Mouse (Mus musculus) Patski (cell line): ENCODE measurements around the gene Ncmap. TPM values are rescaled to one million over a fixed set of nuclear protein-coding genes. Genes with fewer than 3 reads are reported as not detected.
"Not testable (repeated sequence)": the region's sequence is repeated elsewhere in the genome, so short reads cannot be mapped to it uniquely, and the experiment has no call there.

Experiments
- ATAC-seq: fragments of 100-300 bp; one replicate; pipeline ENCODE4 v1.8.0; 2021
- CTCF ChIA-PET: fragments of 350-600 bp; sonication (Branson Sonifier 250); formaldehyde crosslinking; loops from one replicate; lab custom pipeline; 2022; ENCODE audit warnings: inconsistent platforms; lab: Charles Lee
- POLR2A ChIA-PET: fragments of 350-600 bp; sonication (Branson Sonifier 250); formaldehyde crosslinking; loops from one replicate; lab custom pipeline; 2022; ENCODE audit warnings: antibody characterized with exemption, inconsistent platforms; lab: Charles Lee
- DNase-seq: peaks from one replicate; pipeline ENCODE4 v3.0.0-alpha.2; 2011; ENCODE audit warnings: low read depth, low spot score
- H3K27me3 ChIP-seq: fragments of 371-371 bp; one replicate; pipeline ENCODE4 v1.5.1; 2021
- CTCF ChIP-seq: fragments of 100-300 bp; IDR thresholded peaks from one replicate; pipeline ENCODE4 v1.5.1; 2021
- in situ Hi-C: fragments of 300-500 bp; cut with MboI; formaldehyde crosslinking; loops from 3 replicates; pipeline ENCODE4 v1.11.1; 2018; ENCODE audit warnings: low pct_unique_long_range_greater_than_20kb, mixed read lengths
- polyA plus RNA-seq: library from polyadenylated mRNA; unstranded; gene quantifications from one replicate; pipeline ENCODE4 v1.2.3, GENCODE M21; 2021

The Ncmap gene
- polyA plus RNA-seq, 1 experiment from 2014 or later = not detected

DNA sequence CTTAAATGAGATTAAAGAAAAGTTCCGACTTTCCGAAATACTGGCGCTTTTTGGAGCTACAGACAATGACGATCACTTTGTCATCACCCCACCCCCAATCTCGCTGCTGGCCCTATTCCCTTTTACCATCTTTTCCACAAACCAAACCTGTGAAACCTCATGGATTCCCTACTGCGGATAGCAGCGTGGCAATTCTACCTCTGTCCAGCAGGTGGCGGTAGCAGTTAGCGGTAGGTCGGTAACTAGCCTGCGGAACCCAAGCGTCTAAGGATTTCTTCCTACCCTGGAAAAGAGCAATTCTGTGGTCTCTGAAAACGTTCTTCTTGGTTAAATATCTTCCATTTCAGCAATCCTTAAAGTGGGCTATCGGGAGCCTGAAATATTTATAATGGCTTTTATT, 15.7 kb downstream of the Ncmap start:
- no peaks in the 10 kb centered on the region for H3K27me3 ChIP-seq
- ChIA-PET CTCF (interaction anchor here (1.0 to 4.1 kb wide), 10 partner anchors 10 to 35 kb away, joined by 3 to 42 read pairs (median 4); no protein-coding TSS in a partner anchor), POLR2A (interaction anchor here (0.6 to 1.4 kb wide), 3 partner anchors 30 to 132 kb away, joined by 4 to 8 read pairs (median 5); no protein-coding TSS in a partner anchor)
- ATAC-seq (no peak), DNase-seq (peak; percentile 51)
- in situ Hi-C loops = loop anchor here (5.0 kb wide), 2 partner anchors 45 to 105 kb away; no protein-coding TSS in a partner anchor
- peak; percentile 90 for TF ChIP-seq CTCF

DNA sequence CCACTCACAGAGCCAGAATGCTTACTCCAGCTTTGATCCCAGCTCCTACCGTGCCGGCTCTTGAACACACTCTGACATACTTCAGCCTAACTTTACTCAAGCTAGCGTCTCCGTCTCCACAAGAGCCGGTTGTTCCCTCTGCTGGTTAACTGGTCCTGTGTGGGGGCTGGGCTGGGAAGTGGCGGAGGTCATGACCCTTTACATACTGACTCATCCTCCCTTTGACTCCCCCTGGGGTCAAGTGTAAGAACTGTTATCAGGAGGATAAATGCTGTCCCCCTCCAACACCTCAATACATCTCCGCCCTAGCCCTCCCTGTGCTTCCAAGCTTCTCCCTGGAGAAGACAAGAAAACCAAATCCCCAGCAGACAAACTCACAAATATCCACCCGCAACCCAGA, 16.7 kb downstream of the Ncmap start:
- ChIA-PET CTCF (interaction anchor here (4.1 kb wide), 1 partner anchor 30 kb away, joined by 42 read pairs; no protein-coding TSS in a partner anchor), POLR2A (no interaction called here)
- in situ Hi-C loops = loop anchor here (5.0 kb wide), 2 partner anchors 46 to 106 kb away; no protein-coding TSS in a partner anchor
- DNase-seq (no peak), ATAC-seq (no peak)
- no peak for TF ChIP-seq CTCF
- no peaks in the 10 kb centered on the region for H3K27me3 ChIP-seq

DNA sequence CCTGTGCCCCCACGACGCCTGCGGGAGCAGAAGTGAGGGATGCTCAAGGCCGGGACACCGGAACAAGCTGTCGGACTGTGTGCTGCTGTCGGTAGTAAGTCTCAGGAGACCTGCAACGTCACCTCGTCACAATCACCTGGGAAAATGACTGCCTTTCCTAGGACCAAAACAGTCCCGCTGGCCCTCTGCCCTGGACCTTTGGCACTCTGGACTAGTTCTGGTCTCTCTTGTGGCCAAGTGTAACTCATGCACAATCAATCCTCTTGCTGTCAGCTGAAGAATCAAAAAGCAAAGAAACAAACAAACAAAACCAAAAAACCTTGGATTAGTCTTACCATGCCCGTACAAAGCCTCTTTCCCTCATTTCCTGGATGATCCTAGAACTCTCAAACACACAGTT, 20.8 kb downstream of the Ncmap start:
- no peaks in the 10 kb centered on the region for H3K27me3 ChIP-seq
- DNase-seq (no peak), ATAC-seq (no peak)
- ChIA-PET CTCF (no interaction called here), POLR2A (no interaction called here)
- no peak for TF ChIP-seq CTCF
- in situ Hi-C loops = no loop called here

DNA sequence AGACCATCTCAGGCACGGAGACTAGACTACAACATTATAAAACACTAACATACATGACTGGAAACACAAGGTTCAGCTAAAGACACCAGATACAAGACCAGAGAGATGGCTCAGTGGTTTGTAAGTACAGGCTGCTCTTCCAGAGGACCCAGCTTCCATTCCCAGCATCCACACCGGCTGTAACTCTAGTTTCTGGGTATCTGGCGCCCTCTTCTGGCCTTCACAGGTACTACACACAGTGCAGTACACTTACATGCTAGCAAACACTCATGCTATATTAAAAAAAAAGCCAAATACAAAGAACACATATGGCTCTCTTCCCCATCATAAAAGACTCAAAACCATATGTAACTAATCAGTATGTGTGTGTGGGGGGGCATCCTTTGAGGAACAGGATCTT, 22.6 kb downstream of the Ncmap start:
- TF ChIP-seq CTCF = no peak
- POLR2A ChIA-PET = no interaction called here
- DNase-seq (no peak), ATAC-seq (no peak)
- H3K27me3 ChIP-seq = no peaks in the 10 kb centered on the region
- in situ Hi-C loops = no loop called here
- CTCF ChIA-PET = no interaction called here

DNA sequence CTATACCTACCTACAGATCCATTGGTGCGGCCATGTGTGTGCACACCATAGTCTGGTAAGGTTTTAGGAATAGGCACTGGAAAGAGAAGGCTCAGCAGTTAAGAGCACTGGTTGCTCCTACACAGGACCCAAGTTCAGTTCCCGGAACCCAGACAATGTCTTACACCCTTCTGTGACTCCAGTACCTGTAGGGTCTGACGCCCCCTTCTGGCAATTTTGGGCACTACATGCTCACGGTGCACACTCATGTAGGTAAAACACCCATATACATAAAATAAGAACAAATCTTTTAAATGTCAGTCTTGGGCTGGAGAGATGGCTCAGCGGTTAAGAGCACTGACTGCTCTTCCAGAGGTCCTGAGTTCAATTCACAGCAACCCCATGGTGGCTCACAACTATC, 24.7 kb downstream of the Ncmap start:
- no peak for DNase-seq
- ChIA-PET POLR2A (no interaction called here), CTCF (no interaction called here)
- in situ Hi-C loops = no loop called here
- ATAC-seq = no peak
- TF ChIP-seq CTCF = no peak
- H3K27me3 ChIP-seq = no peaks in the 10 kb centered on the region

DNA sequence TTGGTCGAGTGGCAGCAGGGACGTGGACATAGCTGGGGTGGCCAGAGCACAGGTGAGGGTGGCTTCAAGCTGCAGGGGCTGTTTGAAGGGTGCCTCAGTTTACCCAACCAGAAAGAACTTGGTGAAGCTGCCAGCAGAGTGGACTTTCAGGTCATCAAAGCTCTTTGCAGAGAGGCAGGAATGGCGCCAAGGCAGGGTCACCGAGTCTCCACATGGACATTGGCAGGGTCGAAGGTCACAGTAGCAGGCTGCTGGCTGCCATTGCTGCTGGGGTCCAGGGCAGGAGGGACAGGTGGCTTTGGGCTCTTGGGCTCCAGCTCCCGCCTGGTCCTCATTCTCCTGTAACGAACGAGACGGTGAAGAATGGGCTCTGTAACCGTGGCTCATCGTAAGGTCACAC, 27.7 kb downstream of the Ncmap start:
- H3K27me3 ChIP-seq = no peaks in the 10 kb centered on the region
- ChIA-PET CTCF (interaction anchor here (0.7 to 2.2 kb wide), 4 partner anchors 9 to 41 kb away, joined by 3 to 7 read pairs (median 4); no protein-coding TSS in a partner anchor), POLR2A (no interaction called here)
- no peak for ATAC-seq
- TF ChIP-seq CTCF = no peak
- no peak for DNase-seq
- in situ Hi-C loops = no loop called here

DNA sequence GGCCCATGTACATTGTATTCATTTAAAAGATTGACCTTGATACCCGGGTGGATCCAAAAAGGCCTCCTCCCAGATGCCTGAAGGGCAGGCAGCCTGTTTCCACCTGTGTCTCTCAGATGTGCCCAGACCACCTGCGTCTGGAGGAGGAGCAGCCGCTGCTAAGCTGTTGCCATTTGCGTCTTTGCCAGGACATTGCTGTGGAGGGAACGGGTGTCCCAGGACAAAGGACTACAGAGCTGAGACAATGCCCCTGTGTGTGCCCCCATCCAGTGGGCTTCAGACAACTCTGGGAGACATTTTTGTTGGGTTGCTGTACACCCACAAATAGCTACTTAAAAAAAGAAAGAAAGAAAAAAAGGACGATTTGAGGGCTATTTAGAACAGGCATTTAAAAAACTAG, 35.2 kb downstream of the Ncmap start:
- no peaks in the 10 kb centered on the region for H3K27me3 ChIP-seq
- no peak for TF ChIP-seq CTCF
- POLR2A ChIA-PET = no interaction called here
- DNase-seq (no peak), ATAC-seq (no peak)
- CTCF ChIA-PET = interaction anchor here (0.9 kb wide), 1 partner anchor 20 kb away, joined by 4 read pairs; no protein-coding TSS in a partner anchor
- in situ Hi-C loops = loop anchor here (10.0 kb wide), 1 partner anchor 52 kb away; no protein-coding TSS in a partner anchor

DNA sequence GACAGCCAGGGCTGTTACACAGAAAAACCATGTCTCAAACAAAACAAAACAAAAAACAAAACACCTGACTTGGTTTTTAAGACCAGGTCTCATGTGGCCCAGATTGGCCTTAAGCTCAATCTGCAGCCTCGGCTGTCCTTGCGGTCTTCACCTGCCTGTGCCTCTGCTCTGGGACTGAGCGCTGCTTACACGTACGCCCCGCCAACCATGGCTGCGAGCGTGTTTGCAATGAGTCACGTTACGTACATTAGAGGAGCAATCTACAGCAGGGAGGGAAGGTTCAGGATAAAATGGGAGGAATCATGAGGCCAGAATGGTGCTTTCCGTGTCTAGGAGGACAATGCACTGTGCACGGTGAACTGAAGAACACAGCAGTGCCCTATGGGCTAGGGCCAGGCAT, 36.3 kb downstream of the Ncmap start:
- POLR2A ChIA-PET = no interaction called here
- TF ChIP-seq CTCF = no peak

DNA sequence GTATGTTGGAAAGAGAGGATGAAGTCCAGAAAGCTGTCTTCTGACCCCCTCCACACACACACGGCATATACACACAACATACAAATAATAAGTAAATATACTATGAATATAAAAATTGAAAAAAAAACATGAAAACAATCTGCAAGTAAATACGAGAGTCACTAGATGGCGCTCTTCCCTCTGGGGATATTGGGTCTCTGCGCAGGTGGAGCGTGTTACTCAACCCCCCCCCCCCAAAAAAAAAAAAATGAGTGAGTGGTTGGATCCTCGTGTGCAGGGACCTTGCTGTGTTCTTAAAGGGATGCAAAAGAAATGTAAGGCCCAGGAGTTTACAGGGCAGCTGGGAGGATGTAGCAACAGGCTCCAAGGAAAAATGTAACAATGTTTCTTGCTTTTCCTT, 39.3 kb downstream of the Ncmap start:
- in situ Hi-C loops = no loop called here
- DNase-seq (no peak), ATAC-seq (no peak)
- ChIA-PET POLR2A (no interaction called here), CTCF (interaction anchor here (0.8 to 1.3 kb wide), 5 partner anchors 11 to 74 kb away, joined by 3 to 5 read pairs (median 4); partner anchors contain the start of gene Rcan3)
- H3K27me3 ChIP-seq = no peaks in the 10 kb centered on the region
- peak; percentile 37 for TF ChIP-seq CTCF

More for the DNA sequence above, 36.3 kb downstream of the Ncmap start:
- ATAC-seq (no peak), DNase-seq (no peak)
- CTCF ChIA-PET = no interaction called here
- H3K27me3 ChIP-seq = no peaks in the 10 kb centered on the region
- in situ Hi-C loops = loop anchor here (10.0 kb wide), 1 partner anchor 53 kb away; no protein-coding TSS in a partner anchor

DNA sequence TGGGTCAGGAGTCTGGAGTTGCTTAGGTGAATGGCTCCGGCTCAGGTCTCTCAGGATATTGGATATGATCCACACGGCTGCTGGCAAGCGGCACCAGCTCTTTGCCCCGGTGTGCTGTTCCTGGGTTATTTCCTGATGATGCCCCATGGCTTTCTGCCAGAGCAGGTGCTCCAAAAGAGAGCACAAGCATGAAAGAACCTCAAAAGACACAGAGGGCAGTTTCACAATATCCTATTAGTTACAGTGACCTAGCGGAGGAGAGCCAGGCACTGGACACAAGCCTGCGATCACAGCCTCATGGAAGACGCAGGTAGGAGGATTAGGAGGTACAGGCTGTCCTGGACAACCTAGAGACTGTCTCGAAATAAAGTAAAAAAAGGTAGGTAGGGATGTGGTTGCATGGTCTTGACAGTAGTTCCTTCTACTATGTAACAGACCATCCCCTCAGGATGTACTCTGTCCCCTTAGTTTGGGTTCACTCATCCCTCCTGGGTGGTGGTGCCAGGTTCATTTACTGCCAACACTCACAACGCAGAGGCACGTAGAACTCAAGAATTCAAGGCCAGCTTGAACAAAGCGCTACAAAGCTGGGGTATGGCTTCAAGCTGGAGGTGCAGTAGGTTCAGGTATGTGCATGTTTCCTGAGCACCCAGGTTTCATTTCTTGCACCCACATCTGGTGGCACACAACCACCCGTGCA, 40.7 kb downstream of the Ncmap start:
- in situ Hi-C loops = no loop called here
- TF ChIP-seq CTCF = no peak

DNA sequence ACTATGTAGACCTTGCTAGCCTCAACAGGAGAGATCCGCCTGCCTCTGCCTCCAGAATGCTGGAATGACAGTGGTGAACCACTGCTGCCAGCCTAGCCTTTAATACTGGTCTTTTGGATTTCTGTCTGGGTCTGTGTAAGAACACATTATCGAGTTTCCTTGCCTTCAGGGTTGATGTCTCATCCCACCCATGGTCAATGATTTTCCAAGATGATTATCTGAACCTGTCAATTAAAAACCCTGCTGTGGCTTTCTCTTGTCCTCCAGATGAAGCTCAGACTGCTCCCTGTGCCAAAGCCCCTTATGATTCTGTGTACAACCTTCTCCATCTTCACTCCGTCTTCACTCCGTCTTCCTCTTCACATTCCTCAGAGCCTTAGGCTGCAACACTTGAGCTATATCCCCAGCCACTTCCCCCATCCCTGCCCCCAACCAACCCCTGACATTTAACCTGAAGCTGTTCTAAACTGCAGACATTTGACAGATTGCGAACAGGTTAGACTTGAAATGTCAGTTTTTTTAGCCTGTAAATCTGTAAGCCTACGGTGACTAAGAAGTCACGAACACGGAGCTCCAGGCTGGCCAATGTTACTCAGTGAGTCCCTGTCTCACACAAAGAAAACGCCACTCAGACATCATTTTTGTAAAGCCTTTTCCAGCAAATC, 42.0 kb downstream of the Ncmap start:
- in situ Hi-C loops = no loop called here
- no peak for TF ChIP-seq CTCF
- H3K27me3 ChIP-seq = no peaks in the 10 kb centered on the region
- CTCF ChIA-PET = interaction anchor here (2.7 kb wide), 1 partner anchor 55 kb away, joined by 8 read pairs; no protein-coding TSS in a partner anchor
- ATAC-seq (no peak), DNase-seq (no peak)
- POLR2A ChIA-PET = no interaction called here

More for the DNA sequence above, 40.7 kb downstream of the Ncmap start:
- ChIA-PET POLR2A (no interaction called here), CTCF (interaction anchor here (0.9 to 2.7 kb wide), 4 partner anchors 13 to 76 kb away, joined by 3 to 8 read pairs (median 4); partner anchors contain the start of gene Rcan3)
- DNase-seq = no peak
- no peak for ATAC-seq
- no peaks in the 10 kb centered on the region for H3K27me3 ChIP-seq

DNA sequence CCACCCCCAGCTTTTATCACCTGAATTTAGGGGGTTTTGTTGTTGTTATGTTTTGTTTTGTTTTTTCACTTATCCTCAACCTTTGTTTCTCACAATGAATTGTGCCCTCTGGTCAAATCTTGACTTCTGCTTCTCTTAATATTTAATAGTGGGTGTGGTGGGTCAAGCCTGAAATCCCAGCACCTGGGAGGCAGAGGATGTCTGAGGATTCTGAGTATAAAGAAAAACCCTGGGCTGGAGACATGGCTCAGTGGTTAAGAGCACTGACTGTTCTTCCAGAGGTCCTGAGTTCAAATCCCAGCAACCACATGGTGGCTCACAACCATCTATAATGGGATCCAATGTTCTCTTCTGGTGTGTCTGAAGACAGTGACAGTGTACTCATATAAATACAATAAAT, 43.3 kb downstream of the Ncmap start:
- H3K27me3 ChIP-seq, ATAC-seq, POLR2A ChIA-PET, in situ Hi-C loops, DNase-seq: not testable (repeated sequence)
- CTCF ChIA-PET = interaction anchor here (2.7 kb wide), 1 partner anchor 57 kb away, joined by 8 read pairs; no protein-coding TSS in a partner anchor
